Mouse (Mus musculus) ES-Bruce4 (cell line): ENCODE measurements at regions not wholly inside any gene's neighbourhood (a gene's known extent, or its start where the extent isn't known, plus 50 kb on each side); places are given as distances from the start of the nearest gene placed in this dataset.

ENCODE experiments used
- H3K27ac ChIP-seq: 2 replicates; pipeline ENCODE4 v1.5.1; 2012; ENCODE audit warnings: low read length, inconsistent platforms; ENCODE audit not compliant: insufficient read depth
- H3K27me3 ChIP-seq: 2 replicates; pipeline ENCODE4 v1.6.1; 2012; ENCODE audit warnings: mild to moderate bottlenecking, low read length, inconsistent platforms; ENCODE audit not compliant: control insufficient read depth, poor library complexity, insufficient read depth, severe bottlenecking
- H3K36me3 ChIP-seq: 2 replicates; pipeline ENCODE4 v1.6.1; 2012; ENCODE audit warnings: inconsistent platforms, mild to moderate bottlenecking, low read length, moderate library complexity; ENCODE audit not compliant: control insufficient read depth, poor library complexity, insufficient read depth, severe bottlenecking
- H3K4me1 ChIP-seq: one replicate; pipeline ENCODE4 v1.8.1; 2011; ENCODE audit warnings: low read length; ENCODE audit not compliant: control insufficient read depth, insufficient read depth
- H3K4me3 ChIP-seq: 2 replicates; pipeline ENCODE4 v1.5.1; 2011; ENCODE audit warnings: low read depth, mild to moderate bottlenecking, low read length
- H3K9ac ChIP-seq: 2 replicates; pipeline ENCODE4 v1.6.1; 2012; ENCODE audit warnings: low read depth, mild to moderate bottlenecking, inconsistent platforms; ENCODE audit not compliant: poor library complexity, severe bottlenecking
- H3K9me3 ChIP-seq: replicated peaks from 2 replicates; pipeline ENCODE4 v1.6.1; 2012; ENCODE audit warnings: mild to moderate bottlenecking, low read length, inconsistent platforms; ENCODE audit not compliant: control insufficient read depth, poor library complexity, insufficient read depth, severe bottlenecking
- CTCF ChIP-seq: IDR thresholded peaks from one replicate; pipeline ENCODE4 v1.8.1; 2011; ENCODE audit warnings: low read depth, low read length
- EP300 ChIP-seq: IDR thresholded peaks from 2 replicates; pipeline ENCODE4 v1.6.1; 2011; ENCODE audit warnings: low read depth, low read length; ENCODE audit not compliant: insufficient read depth
- POLR2A ChIP-seq: IDR thresholded peaks from one replicate; pipeline ENCODE4 v1.8.1; 2011; ENCODE audit warnings: low read length; ENCODE audit not compliant: insufficient read depth

GRCm38 (mm10) chr13:75542253-75542945 lies 164.2 kb upstream of the Ell2 start:
- no peaks in the 10 kb centered on the region for H3K36me3 ChIP-seq
- H3K9me3 ChIP-seq = no peaks in the 10 kb centered on the region
- no peak for TF ChIP-seq POLR2A
- H3K4me3 ChIP-seq = no peak overlapping the region
- no peak overlapping the region for H3K9ac ChIP-seq
- H3K4me1 ChIP-seq = no peaks in the 10 kb centered on the region
- no peaks in the 10 kb centered on the region for H3K27me3 ChIP-seq
- no peak overlapping the region for H3K27ac ChIP-seq

- Histone ChIP-seq H3K27me3 (no peaks in the 10 kb centered on the region), H3K36me3 (no peaks in the 10 kb centered on the region), H3K4me3 (no peak overlapping the region), H3K9ac (no peak overlapping the region), H3K9me3 (no peaks in the 10 kb centered on the region), H3K27ac (no peak overlapping the region), H3K4me1 (no peaks in the 10 kb centered on the region)
- TF ChIP-seq POLR2A (no peak), EP300 (no peak), CTCF (no peak)
These were observed 163.6 kb upstream of the Ell2 start for GRCm38 (mm10) chr13:75542946-75543327.

- H3K4me1 ChIP-seq = no peaks in the 10 kb centered on the region
- no peak for TF ChIP-seq EP300
- no peak for TF ChIP-seq CTCF
- TF ChIP-seq POLR2A = no peak
- no peaks in the 10 kb centered on the region for H3K36me3 ChIP-seq
- no peaks in the 10 kb centered on the region for H3K9me3 ChIP-seq
- H3K4me3 ChIP-seq = no peak overlapping the region
- no peak overlapping the region for H3K27ac ChIP-seq
- no peak overlapping the region for H3K9ac ChIP-seq
- no peaks in the 10 kb centered on the region for H3K27me3 ChIP-seq
These were observed 163.0 kb upstream of the Ell2 start for GRCm38 (mm10) chr13:75543595-75543994.

GRCm38 (mm10) chr13:75544728-75545127 lies 161.8 kb upstream of the Ell2 start:
- Histone ChIP-seq H3K4me3 (no peak overlapping the region), H3K4me1 (no peaks in the 10 kb centered on the region)
- TF ChIP-seq EP300 (no peak), POLR2A (no peak)

GRCm38 (mm10) chr13:75547791-75548190 lies 158.8 kb upstream of the Ell2 start:
- no peaks in the 10 kb centered on the region for H3K9me3 ChIP-seq
- H3K9ac ChIP-seq = no peak overlapping the region
- no peak overlapping the region for H3K4me3 ChIP-seq
- no peaks in the 10 kb centered on the region for H3K27me3 ChIP-seq
- no peak for TF ChIP-seq CTCF
- no peaks in the 10 kb centered on the region for H3K36me3 ChIP-seq
- no peaks in the 10 kb centered on the region for H3K4me1 ChIP-seq
- no peak overlapping the region for H3K27ac ChIP-seq

More at GRCm38 (mm10) chr13:75544728-75545127, 161.8 kb upstream of the Ell2 start:
- no peaks in the 10 kb centered on the region for H3K36me3 ChIP-seq
- H3K27me3 ChIP-seq = no peaks in the 10 kb centered on the region
- H3K27ac ChIP-seq = no peak overlapping the region
- no peak overlapping the region for H3K9ac ChIP-seq
- H3K9me3 ChIP-seq = no peaks in the 10 kb centered on the region

GRCm38 (mm10) chr13:75578971-75579370 lies 127.6 kb upstream of the Ell2 start:
- no peaks in the 10 kb centered on the region for H3K9me3 ChIP-seq
- TF ChIP-seq EP300 (no peak), CTCF (no peak), POLR2A (no peak)
- H3K27ac ChIP-seq = no peak overlapping the region
- no peaks in the 10 kb centered on the region for H3K36me3 ChIP-seq
- H3K9ac ChIP-seq = no peak overlapping the region
- no peaks in the 10 kb centered on the region for H3K27me3 ChIP-seq
- H3K4me1 ChIP-seq = no peaks in the 10 kb centered on the region
- no peak overlapping the region for H3K4me3 ChIP-seq
